Mouse (Mus musculus) bone marrow, adult 2 months (tissue): Measurements from ENCODE around the gene Ankdd1a. TPM values are rescaled to one million over a fixed set of nuclear protein-coding genes. Genes with fewer than 3 reads are reported as not detected.

Experiments
- H3K27ac ChIP-seq: fragments of 200-500 bp; 2 replicates; pipeline ENCODE4 v1.5.1; 2012; ENCODE audit warnings: low read depth, mild to moderate bottlenecking, control low read depth, inconsistent platforms, low read length; ENCODE audit not compliant: control insufficient read depth, poor library complexity, insufficient read depth
- H3K4me1 ChIP-seq: fragments of 200-500 bp; 2 replicates; pipeline ENCODE4 v1.6.1; 2011; ENCODE audit warnings: low read length; ENCODE audit not compliant: control insufficient read depth, insufficient read depth
- H3K4me3 ChIP-seq: fragments of 200-500 bp; replicated peaks from 2 replicates; pipeline ENCODE3; 2011; ENCODE audit warnings: mild to moderate bottlenecking, low read depth, low read length, control low read depth; ENCODE audit not compliant: control insufficient read depth
- CTCF ChIP-seq: fragments of 200-500 bp; IDR thresholded peaks from 2 replicates; pipeline ENCODE4 v1.5.1; 2011; ENCODE audit warnings: low read length, control low read depth; ENCODE audit not compliant: control insufficient read depth, insufficient read depth
- POLR2A ChIP-seq: fragments of 200-500 bp; IDR thresholded peaks from 2 replicates; pipeline ENCODE4 v1.6.1; 2011; ENCODE audit warnings: low read depth, mild to moderate bottlenecking, control low read depth, low read length, borderline replicate concordance; ENCODE audit not compliant: control insufficient read depth
- WGBS: fragments of 180-500 bp; shearing (Covaris S2); methylation state at CpG from one replicate; pipeline ENCODE4 v1.1.7; 2018; 5-methylcytosine and 5-hydroxymethylcytosine counted together
- polyA plus RNA-seq: library from polyadenylated mRNA; stranded (reverse); fragments of >200 nt; gene quantifications from 2 replicates; pipeline ENCODE4 v1.2.4, GENCODE M21; 2011; ENCODE audit warnings: low replicate concordance; ENCODE audit not compliant: missing spikeins, insufficient read depth, insufficient read length

Ankdd1a gene
- polyA plus RNA-seq, 1 experiment, result not detected

DNA sequence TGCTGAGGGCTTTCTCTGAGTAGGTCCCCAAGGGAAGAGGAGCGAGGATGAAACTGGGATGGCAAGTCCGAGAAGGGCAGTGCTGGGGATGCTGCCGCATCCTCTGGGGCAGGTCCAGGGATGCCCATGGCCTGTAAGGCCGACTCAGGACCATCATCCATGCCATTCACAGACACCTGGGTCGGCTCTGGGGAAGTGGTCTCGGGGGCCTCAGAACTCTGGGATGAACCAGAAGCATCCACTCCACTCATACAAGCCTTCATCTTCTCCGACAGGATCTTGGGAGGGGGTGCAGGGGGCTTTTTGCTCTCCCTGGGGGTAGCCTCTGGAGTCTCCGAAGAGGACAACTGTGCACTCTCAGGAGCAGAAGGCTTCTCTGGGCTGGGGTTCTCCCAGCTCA lies 36.4 kb upstream of the Ankdd1a start:
- H3K4me3 ChIP-seq, result no peak overlapping the region
- TF ChIP-seq CTCF (no peak), POLR2A (no peak)
- peak overlapping the region; percentile 66; the same call in 1 of the 2 replicates for H3K27ac ChIP-seq
- peaks cover 17% of the 10 kb centered on the region; the same call in 1 of the 2 replicates for H3K4me1 ChIP-seq
- WGBS, result 93% methylated on average over 8 of the region's 8 CpGs

GRCm38 (mm10) chr9:65555621-65556020 lies 35.6 kb upstream of the Ankdd1a start:
- no peak overlapping the region for H3K4me3 ChIP-seq
- 79% methylated on average over 4 of the region's 4 CpGs for WGBS
- peaks cover 18% of the 10 kb centered on the region for H3K4me1 ChIP-seq
- peak overlapping the region; percentile 66 for H3K27ac ChIP-seq
- TF ChIP-seq POLR2A (no peak), CTCF (no peak)

GRCm38 (mm10) chr9:65555001-65555405 lies 35.0 kb upstream of the Ankdd1a start:
- Histone ChIP-seq H3K4me1 (peaks cover 18% of the 10 kb centered on the region), H3K27ac (peak overlapping the region; percentile 66), H3K4me3 (no peak overlapping the region)
- 37% methylated on average over 5 of the region's 5 CpGs for WGBS
- no peak for TF ChIP-seq CTCF
- TF ChIP-seq POLR2A, result 0 out of 2 replicates have a peak, but pooled peaks have one; percentile 21

GRCm38 (mm10) chr9:65552711-65553110 lies 32.7 kb upstream of the Ankdd1a start:
- H3K4me3 ChIP-seq, result no peak overlapping the region
- H3K4me1 ChIP-seq, result peaks cover 24% of the 10 kb centered on the region
- no peak for TF ChIP-seq POLR2A
- no peak for TF ChIP-seq CTCF
- H3K27ac ChIP-seq, result peak overlapping the region; percentile 65
- WGBS, result 91% methylated on average over 2 of the region's 2 CpGs

- TF ChIP-seq CTCF (no peak), POLR2A (no peak)
- Histone ChIP-seq H3K4me3 (no peak overlapping the region), H3K27ac (peak overlapping the region; percentile 65), H3K4me1 (peaks cover 24% of the 10 kb centered on the region)
- 12% methylated on average over 5 of the region's 5 CpGs for WGBS
Measured at GRCm38 (mm10) chr9:65552141-65552540, 32.1 kb upstream of the Ankdd1a start.

DNA sequence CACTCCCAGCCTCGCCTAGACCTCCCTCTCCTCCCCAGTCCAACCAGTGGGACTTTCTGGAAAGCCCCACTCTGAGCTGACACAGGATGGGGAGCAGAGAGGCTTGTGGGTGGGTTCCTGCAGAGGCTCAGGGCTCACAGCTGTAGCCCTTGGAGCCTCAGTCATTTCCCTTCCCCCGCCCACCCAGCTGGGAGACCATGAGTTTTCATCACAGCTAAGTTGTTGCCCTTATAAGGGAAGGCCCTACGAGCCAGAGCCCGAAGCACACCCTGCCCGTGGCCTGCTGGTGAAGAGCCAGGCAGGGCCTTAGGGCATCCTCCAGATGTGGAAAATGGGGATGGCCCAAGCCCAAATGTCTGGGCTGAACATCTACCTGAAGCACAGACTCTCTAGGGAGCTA lies 31.0 kb upstream of the Ankdd1a start:
- peak overlapping the region; percentile 95 for H3K27ac ChIP-seq
- 4% methylated on average over 5 of the region's 5 CpGs for WGBS
- H3K4me1 ChIP-seq, result peaks cover 28% of the 10 kb centered on the region
- no peak overlapping the region for H3K4me3 ChIP-seq
- TF ChIP-seq CTCF, result no peak
- TF ChIP-seq POLR2A, result no peak

DNA sequence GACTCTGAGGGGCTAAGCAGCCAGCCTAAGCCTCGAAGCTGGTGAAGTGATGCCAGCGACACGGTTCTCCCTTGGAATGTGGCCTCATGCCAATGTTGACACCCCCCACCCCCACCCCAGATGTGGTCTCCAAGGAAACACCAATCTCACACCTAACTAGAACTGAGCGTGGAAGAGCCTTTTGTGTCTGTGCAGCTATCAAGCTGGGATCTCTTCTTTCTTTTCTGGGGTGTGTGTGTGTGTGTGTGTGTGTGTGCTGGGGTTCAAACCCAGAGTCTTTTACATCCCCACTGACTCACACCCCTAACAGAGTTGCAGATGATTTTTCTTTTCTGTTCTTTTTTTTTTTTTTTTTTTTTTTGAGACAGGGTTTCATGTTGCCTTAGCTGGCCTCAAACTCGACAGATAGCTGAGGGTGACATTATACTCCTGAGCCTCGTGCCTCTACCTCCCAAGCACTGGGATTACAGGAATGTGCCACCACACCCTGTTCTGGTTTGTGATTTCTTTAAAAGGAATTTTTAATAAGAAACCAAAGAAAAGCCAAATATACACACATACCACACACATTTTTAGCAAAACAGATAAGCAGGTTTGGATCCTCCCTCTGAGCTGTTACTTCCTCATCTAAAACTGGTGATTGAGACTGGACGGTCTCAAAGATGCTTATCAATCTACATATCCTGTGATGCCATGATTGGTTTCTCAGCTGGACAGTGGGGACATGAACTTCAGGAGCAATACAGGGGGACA lies 30.3 kb upstream of the Ankdd1a start:
- TF ChIP-seq POLR2A, result no peak
- TF ChIP-seq CTCF, result no peak
- Histone ChIP-seq H3K4me3 (no peak overlapping the region), H3K27ac (peak overlapping the region; percentile 95), H3K4me1 (peaks cover 28% of the 10 kb centered on the region)
- WGBS, result 26% methylated on average over 7 of the region's 7 CpGs

DNA sequence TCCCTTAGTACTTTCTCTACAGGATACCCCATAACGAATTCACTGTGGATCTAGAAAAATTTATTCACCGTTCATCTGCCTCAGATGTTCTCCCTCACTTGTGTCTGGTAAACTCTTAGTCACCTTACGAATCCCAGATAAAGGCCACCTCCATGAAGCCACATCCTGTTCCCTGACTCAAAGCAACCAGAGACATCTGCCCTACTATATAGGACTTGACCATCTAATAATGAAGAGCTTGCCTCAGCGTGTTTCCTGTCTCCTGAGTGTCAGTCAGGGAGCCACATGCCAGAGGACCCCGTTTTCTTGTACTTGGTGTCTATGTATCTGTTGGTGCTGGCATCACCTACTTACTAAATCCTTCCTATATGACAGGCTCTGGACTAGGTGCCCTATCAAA lies 29.6 kb upstream of the Ankdd1a start:
- Histone ChIP-seq H3K27ac (peak overlapping the region; percentile 46; the same call in 1 of the 2 replicates), H3K4me3 (no peak overlapping the region), H3K4me1 (peaks cover 28% of the 10 kb centered on the region)
- WGBS, result 45% methylated on average over 5 of the region's 5 CpGs
- no peak for TF ChIP-seq POLR2A
- TF ChIP-seq CTCF, result no peak
